Mouse (Mus musculus) hindbrain, postnatal 0 days (tissue): Measurements from ENCODE around the gene Gm10803. TPM values are rescaled to one million over a fixed set of nuclear protein-coding genes. Genes with fewer than 3 reads are reported as not detected.

Experiments
- ATAC-seq: fragments of 200-750 bp; cut with Nextera tagmentation; 2 replicates; pipeline ENCODE4 v1.8.0; 2017; ENCODE audit warnings: mild to moderate bottlenecking, moderate TSS enrichment, moderate library complexity
- DNase-seq: peaks from one replicate; pipeline ENCODE4 v3.0.0-alpha.2; 2015; ENCODE audit warnings: low spot score
- H3K27ac ChIP-seq: fragments of 300-500 bp; sonication (generic); 2 replicates; pipeline ENCODE4 v1.5.1; 2014; ENCODE audit warnings: mild to moderate bottlenecking
- H3K27me3 ChIP-seq: fragments of 300-500 bp; sonication (generic); 2 replicates; pipeline ENCODE4 v1.6.1; 2014; ENCODE audit warnings: low read length, mixed read lengths; ENCODE audit not compliant: insufficient read depth
- H3K36me3 ChIP-seq: fragments of 300-500 bp; sonication (generic); 2 replicates; pipeline ENCODE4 v1.6.1; 2014; ENCODE audit warnings: low read length, mixed read lengths; ENCODE audit not compliant: insufficient read depth
- H3K4me1 ChIP-seq: fragments of 300-500 bp; sonication (generic); 2 replicates; pipeline ENCODE4 v1.6.1; 2014; ENCODE audit warnings: antibody characterized with exemption, low read length, mixed read lengths; ENCODE audit not compliant: insufficient read depth
- H3K4me2 ChIP-seq: fragments of 300-500 bp; sonication (generic); 2 replicates; pipeline ENCODE4 v1.6.1; 2014; ENCODE audit warnings: low read depth, mild to moderate bottlenecking, low read length, moderate library complexity, mixed read lengths
- H3K4me3 ChIP-seq: fragments of 300-500 bp; sonication (generic); 2 replicates; pipeline ENCODE4 v1.5.1; 2014; ENCODE audit warnings: low read length
- H3K9ac ChIP-seq: fragments of 300-500 bp; sonication (generic); replicated peaks from 2 replicates; pipeline ENCODE4 v1.6.1; 2014; ENCODE audit warnings: mild to moderate bottlenecking, low read length, moderate library complexity, mixed read lengths
- H3K9me3 ChIP-seq: fragments of 300-500 bp; sonication (generic); 2 replicates; pipeline ENCODE4 v1.6.1; 2016; ENCODE audit warnings: low read length, mixed read lengths
- CTCF ChIP-seq: IDR thresholded peaks from 2 replicates; pipeline ENCODE4 v1.5.1; 2016; ENCODE audit warnings: antibody characterized with exemption, control low read depth, low read depth
- WGBS: fragments of 180-500 bp; shearing (Covaris S2); extraction: QIAGEN DNeasy Blood & Tissue Kit; methylation state at CpG from one replicate; pipeline ENCODE4 v1.1.7; 2014; 5-methylcytosine and 5-hydroxymethylcytosine counted together
- polyA plus RNA-seq: library from polyadenylated mRNA; unstranded; fragments of >200 nt; fragmentation: Nextera tagmentation; extraction: Ambion mirVana; gene quantifications from 2 replicates; pipeline ENCODE4 v1.2.1, GENCODE M21; 2015
- total RNA-seq: library from RNA; depleted of rRNA; stranded (reverse); fragments of >200 nt; gene quantifications from 2 replicates; pipeline ENCODE4 v1.2.3, GENCODE M21; 2014; rRNA removed

Gene Gm10803
- total and polyA plus RNA-seq, 2 experiments from 2014 or later = not detected

- Histone ChIP-seq H3K4me2 (no peak overlapping the region), H3K27ac (no peak overlapping the region), H3K27me3 (no peaks in the 10 kb centered on the region), H3K4me3 (no peak overlapping the region), H3K9ac (no peak overlapping the region), H3K4me1 (no peaks in the 10 kb centered on the region), H3K36me3 (no peaks in the 10 kb centered on the region), H3K9me3 (no peaks in the 10 kb centered on the region)
- WGBS = 71% methylated on average over 6 of the region's 6 CpGs
- DNase-seq = no peak
- 0 out of 2 replicates have a peak, but pooled peaks have one; percentile 38 for ATAC-seq
- TF ChIP-seq CTCF = no peak
Observed at GRCm38 (mm10) chr2:93604601-93605285, 44.4 kb downstream of the Gm10803 start.

- Histone ChIP-seq H3K4me1 (no peaks in the 10 kb centered on the region), H3K9me3 (no peaks in the 10 kb centered on the region), H3K9ac (no peak overlapping the region), H3K27ac (no peak overlapping the region), H3K36me3 (no peaks in the 10 kb centered on the region), H3K27me3 (no peaks in the 10 kb centered on the region), H3K4me3 (no peak overlapping the region), H3K4me2 (no peak overlapping the region)
- WGBS = 73% methylated on average over 3 of the region's 3 CpGs
- no peak for TF ChIP-seq CTCF
- DNase-seq = no peak
- ATAC-seq = no peak
Observed at GRCm38 (mm10) chr2:93608800-93609199, 48.4 kb downstream of the Gm10803 start.

DNA sequence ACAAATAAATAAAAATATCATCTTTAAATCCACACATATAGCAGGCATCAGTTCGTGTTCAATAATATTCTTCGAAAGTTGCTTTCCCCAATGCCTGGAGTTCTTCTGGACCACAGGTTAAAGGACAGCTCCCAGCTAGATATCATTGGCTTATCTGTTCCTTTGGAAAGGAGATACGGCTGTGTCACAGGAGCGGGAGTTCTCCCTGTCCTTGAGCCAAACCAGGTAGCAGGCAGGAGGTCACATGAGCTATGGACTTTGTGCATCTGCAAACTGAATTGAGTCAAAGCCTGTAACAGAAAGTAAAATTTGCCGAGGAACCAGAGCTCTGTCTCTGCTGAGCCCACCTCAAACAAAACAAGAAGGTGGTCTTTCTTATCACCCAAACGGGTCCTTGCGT, 52.7 kb downstream of the Gm10803 start:
- no peak for DNase-seq
- H3K27ac ChIP-seq = no peak overlapping the region
- no peaks in the 10 kb centered on the region for H3K9me3 ChIP-seq
- no peak overlapping the region for H3K4me3 ChIP-seq
- H3K36me3 ChIP-seq = no peaks in the 10 kb centered on the region
- no peak overlapping the region for H3K4me2 ChIP-seq
- no peak for TF ChIP-seq CTCF
- 95% methylated on average over 7 of the region's 7 CpGs for WGBS
- no peak overlapping the region for H3K9ac ChIP-seq
- ATAC-seq = no peak
- no peaks in the 10 kb centered on the region for H3K4me1 ChIP-seq
- no peaks in the 10 kb centered on the region for H3K27me3 ChIP-seq

Other genes with a start within 250 kb of the Gm10803 start
- 23.5 and 26.2 TPM in 2 replicates for gene Tspan18, start 226.1 kb upstream of the Gm10803 start, total RNA-seq
- gene Tspan18, start 226.1 kb upstream of the Gm10803 start, polyA plus RNA-seq = 11.1 and 12.3 TPM in 2 replicates
- 12.4 and 14.2 TPM in 2 replicates for gene Cd82, start 97.4 kb upstream of the Gm10803 start, total RNA-seq
- gene Cd82, start 97.4 kb upstream of the Gm10803 start, polyA plus RNA-seq = 21.8 and 25.1 TPM in 2 replicates
- 3.1 and 3.3 TPM in 2 replicates for gene Alx4, start 81.8 kb downstream of the Gm10803 start, total RNA-seq
- 0.54 and 0.61 TPM in 2 replicates for gene Alx4, start 81.8 kb downstream of the Gm10803 start, polyA plus RNA-seq